Mouse (Mus musculus) activated CD4-positive, CD25-positive, alpha-beta regulatory T cell, adult 4 months (primary cell): Measurements from ENCODE around the gene Ccser1. TPM values are rescaled to one million over a fixed set of nuclear protein-coding genes. Genes with fewer than 3 reads are reported as not detected.

Experiments used
- ATAC-seq: one replicate; pipeline ENCODE4 v1.8.0; 2017
- polyA plus RNA-seq, 2 experiments: library from polyadenylated mRNA; unstranded; fragments of 100-300 nt; shearing (Covaris generic); gene quantifications; one replicate each; pipeline ENCODE4 v1.2.1; 2017

The Ccser1 gene
- polyA plus RNA-seq, 2 experiments from 2014 or later: 0.13 TPM; not detected in 1

GRCm38 (mm10) chr6:62066363-62067023 lies 886.4 kb downstream of the Ccser1 start:
- no peak for ATAC-seq

GRCm38 (mm10) chr6:62067024-62067380 lies 886.9 kb downstream of the Ccser1 start:
- ATAC-seq: no peak

GRCm38 (mm10) chr6:62105464-62105863 lies 925.3 kb downstream of the Ccser1 start:
- no peak for ATAC-seq

- no peak for ATAC-seq
Observed at GRCm38 (mm10) chr6:62132531-62132930, 952.4 kb downstream of the Ccser1 start.

- ATAC-seq: no peak
Observed at GRCm38 (mm10) chr6:62160320-62160719, 980.2 kb downstream of the Ccser1 start.

GRCm38 (mm10) chr6:62162596-62162995 lies 982.5 kb downstream of the Ccser1 start:
- no peak for ATAC-seq

GRCm38 (mm10) chr6:62163826-62164225 lies 983.7 kb downstream of the Ccser1 start:
- no peak for ATAC-seq

GRCm38 (mm10) chr6:62196496-62197188 lies 1016.5 kb downstream of the Ccser1 start:
- ATAC-seq: no peak

GRCm38 (mm10) chr6:62198768-62199167 lies 1018.6 kb downstream of the Ccser1 start:
- no peak for ATAC-seq

- ATAC-seq: no peak
Observed at GRCm38 (mm10) chr6:62205013-62205412, 1024.9 kb downstream of the Ccser1 start.

- no peak for ATAC-seq
Observed at GRCm38 (mm10) chr6:62221856-62222255, 1041.7 kb downstream of the Ccser1 start.

GRCm38 (mm10) chr6:62263899-62264298 lies 1083.8 kb downstream of the Ccser1 start:
- no peak for ATAC-seq

- ATAC-seq: no peak
Observed at GRCm38 (mm10) chr6:62264525-62264924, 1084.4 kb downstream of the Ccser1 start.

GRCm38 (mm10) chr6:62281256-62281655 lies 1101.1 kb downstream of the Ccser1 start:
- no peak for ATAC-seq

- ATAC-seq: no peak
Observed at GRCm38 (mm10) chr6:62301576-62302312, 1121.6 kb downstream of the Ccser1 start.

- no peak for ATAC-seq
Observed at GRCm38 (mm10) chr6:62318627-62319026, 1138.5 kb downstream of the Ccser1 start.

GRCm38 (mm10) chr6:62340319-62340718 lies 1160.2 kb downstream of the Ccser1 start:
- no peak for ATAC-seq

GRCm38 (mm10) chr6:62367802-62368201 lies 1187.7 kb downstream of the Ccser1 start:
- ATAC-seq: no peak
